Mouse (Mus musculus) layer of hippocampus, adult 9-10 months (tissue): ENCODE measurements around the gene Rif1.
A peak's percentile ranks its signal among the peaks of the same experiment; 100 is the strongest.

Experiments used
- DNase-seq: peaks from one replicate; pipeline ENCODE4 v3.0.0; 2022; ENCODE audit warnings: low spot score

Gene Rif1

GRCm38 (mm10) chr2:52072491-52073140 is at the start of gene Rif1:
Gene Rif1, plus strand, starts transcription at chr2:52072832.
- DNase-seq: peak; percentile 26

- DNase-seq: no peak
Observed at GRCm38 (mm10) chr2:52027061-52027460, 45.6 kb upstream of the Rif1 start.

DNA sequence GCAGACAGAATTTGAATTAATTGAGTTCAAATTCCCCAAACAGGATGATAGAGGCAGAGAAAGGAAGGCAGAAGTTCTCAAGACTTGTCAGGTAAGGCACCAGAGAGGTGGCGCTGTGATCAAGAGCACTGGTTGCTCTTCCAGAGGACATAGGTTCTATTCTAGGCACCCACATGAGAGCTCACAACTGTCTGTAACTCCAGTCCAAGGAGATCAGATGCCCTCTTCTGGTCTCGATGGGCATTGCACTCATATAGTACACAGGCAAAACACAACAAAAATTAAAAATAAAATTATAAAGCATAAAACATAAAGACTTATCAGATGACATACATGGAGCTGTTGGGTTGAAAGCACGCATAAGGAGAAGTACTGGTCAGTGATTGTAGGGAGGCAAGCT is 43.2 kb upstream of the Rif1 start:
- no peak for DNase-seq

- no peak for DNase-seq
Observed at GRCm38 (mm10) chr2:52031491-52031890, 41.1 kb upstream of the Rif1 start.

- no peak for DNase-seq
Observed at GRCm38 (mm10) chr2:52034601-52035000, 38.0 kb upstream of the Rif1 start.

GRCm38 (mm10) chr2:52035144-52035543 is 37.5 kb upstream of the Rif1 start:
- DNase-seq: no peak

- no peak for DNase-seq
Observed at GRCm38 (mm10) chr2:52036929-52037595, 35.6 kb upstream of the Rif1 start.

DNA sequence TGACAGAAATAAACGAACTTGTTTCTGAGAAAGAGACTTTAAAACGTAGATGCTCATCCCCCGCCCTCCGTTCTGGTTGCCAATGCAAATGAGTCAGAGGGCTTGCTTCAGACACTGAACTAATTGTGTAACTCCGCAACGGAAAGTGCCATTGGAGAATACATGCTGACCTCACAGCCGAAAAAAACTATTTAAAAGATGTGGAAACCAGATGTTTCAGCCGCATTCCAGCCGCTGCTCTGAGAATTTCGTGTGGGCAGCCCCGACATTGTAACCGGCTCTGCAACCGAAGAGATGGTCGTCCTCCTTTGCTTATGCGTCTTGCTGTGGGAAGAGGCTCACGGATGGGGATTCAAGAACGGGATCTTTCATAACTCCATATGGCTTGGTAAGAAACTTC is 34.8 kb upstream of the Rif1 start, which contains the start of gene Tnfaip6:
TSS of gene Tnfaip6 (plus strand) at position 128 of the 400 bp plus-strand sequence.
- peak; percentile 22 for DNase-seq

- DNase-seq: no peak
Observed at GRCm38 (mm10) chr2:52038558-52038957, 34.1 kb upstream of the Rif1 start.

DNA sequence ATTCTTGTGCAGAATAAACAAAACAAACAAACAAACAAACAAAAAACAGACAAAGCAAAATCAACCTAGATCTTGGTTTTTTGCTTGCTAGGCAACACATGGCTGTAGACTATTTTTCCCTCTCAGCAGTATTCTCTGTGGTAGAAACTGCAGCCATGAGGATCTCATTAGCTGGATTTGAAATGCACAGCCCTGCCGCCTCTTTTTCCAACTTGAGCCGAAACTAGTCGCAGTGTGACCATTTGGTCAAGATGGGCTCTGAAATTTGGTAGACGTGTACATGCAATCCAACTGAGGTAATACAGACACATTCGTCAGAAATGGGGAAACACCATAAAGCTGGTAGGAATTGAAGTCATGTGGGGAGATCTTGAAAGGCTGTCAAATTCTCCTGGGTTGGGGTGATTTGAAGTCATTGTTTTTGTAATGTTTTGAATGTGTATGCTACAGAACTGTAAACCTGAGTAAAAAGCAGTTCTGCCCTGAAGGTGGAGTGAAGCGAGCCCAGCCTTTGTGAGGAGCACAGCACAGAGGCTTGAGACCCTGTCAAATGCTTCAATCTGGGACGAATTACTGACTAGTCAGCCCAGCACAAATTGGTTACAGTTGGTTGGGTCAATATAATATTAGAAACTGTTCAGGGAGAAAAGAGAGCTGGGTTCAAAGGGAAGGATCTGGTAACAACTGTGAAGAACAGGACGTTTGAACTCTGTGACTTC is 33.4 kb upstream of the Rif1 start:
- DNase-seq: no peak

GRCm38 (mm10) chr2:52042132-52042531 is 30.5 kb upstream of the Rif1 start:
- no peak for DNase-seq

- no peak for DNase-seq
Observed at GRCm38 (mm10) chr2:52042714-52043113, 29.9 kb upstream of the Rif1 start.

DNA sequence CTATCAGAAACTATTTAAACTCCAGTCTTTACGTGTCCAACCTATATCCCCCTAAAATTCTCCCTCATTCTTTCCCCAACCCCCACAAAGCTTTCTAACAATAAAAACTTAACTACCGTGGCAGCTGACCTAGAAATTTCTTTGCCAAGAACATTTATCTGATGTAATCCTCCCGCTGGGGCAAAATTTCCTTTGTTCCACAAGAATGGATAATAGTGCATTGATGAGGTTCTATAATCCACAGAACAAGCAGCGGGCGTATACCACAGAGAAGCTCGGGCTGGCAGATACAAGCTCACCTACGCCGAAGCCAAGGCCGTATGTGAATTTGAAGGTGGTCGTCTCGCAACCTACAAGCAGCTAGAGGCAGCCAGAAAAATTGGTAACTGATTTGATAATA is 29.1 kb upstream of the Rif1 start:
- DNase-seq: no peak

DNA sequence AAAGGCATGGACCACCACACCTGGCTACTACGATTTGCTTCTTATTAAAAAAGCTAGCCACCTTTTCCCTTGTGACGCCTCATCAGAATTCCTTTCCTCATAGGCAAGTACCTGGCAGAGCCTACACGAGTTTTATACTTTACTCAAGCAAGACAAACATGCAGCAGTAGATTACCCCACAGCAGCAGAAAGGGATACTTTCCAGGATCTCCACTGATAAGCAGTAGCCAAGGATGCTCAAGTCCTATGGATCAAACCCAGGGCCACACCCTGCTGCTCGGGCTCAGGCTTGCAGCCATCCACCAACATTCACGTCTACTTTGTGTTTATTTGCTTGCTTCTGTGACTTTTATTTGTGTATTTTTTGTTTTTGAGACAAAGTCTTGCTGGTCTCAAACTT is 26.6 kb upstream of the Rif1 start:
- DNase-seq: no peak

DNA sequence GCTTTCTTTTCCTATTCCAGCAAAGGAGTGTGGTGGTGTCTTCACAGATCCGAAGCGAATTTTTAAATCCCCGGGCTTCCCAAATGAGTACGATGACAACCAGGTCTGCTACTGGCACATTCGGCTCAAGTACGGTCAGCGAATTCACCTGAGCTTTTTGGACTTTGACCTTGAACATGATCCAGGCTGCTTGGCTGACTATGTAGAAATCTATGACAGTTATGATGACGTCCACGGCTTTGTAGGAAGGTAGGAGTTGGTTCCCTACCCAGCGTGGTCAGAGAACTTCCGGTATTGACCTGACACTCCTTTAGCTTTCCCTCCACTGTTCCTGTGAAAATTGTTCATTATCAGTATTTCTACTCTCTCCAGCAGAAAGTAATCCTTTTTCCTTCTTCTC is 21.8 kb upstream of the Rif1 start:
- no peak for DNase-seq

DNA sequence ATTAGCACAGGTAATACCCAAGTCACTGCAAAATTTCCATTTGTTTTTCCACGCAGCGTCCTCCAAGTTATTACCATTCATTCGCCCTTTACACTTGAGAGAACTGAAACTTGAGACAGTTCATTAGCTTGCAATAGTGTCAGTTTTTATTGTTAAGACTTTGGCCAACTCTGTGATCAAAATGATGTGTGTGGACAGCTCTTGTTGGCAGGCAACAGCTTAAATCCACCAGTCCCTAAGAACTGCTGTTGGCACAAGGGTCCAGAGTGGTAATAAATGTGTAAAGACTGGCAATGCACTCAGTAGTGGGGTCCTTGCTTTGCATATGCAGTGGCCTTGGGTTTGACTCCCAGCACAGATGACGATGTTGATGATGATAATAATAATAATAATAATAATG is 20.3 kb upstream of the Rif1 start:
- no peak for DNase-seq

DNA sequence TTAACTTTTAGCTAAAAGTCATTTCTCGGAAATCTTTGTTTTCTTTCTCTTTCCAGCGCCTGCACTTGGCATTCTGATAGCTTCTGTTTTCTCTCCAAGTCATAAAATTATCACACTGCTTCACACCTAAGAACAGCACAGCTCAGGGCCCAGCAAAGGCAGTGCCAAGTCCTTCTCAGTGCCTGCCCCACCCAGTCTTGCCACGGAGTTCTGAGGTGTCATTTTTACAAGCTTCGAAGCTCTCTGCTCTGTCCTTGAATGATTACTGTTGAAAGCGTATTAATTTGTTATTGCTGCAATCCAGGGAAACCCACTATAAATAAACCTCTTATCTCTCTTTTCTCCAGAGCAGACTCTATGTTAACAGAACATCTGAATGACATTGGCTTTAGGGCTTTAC is 19.1 kb upstream of the Rif1 start:
- DNase-seq: no peak

DNA sequence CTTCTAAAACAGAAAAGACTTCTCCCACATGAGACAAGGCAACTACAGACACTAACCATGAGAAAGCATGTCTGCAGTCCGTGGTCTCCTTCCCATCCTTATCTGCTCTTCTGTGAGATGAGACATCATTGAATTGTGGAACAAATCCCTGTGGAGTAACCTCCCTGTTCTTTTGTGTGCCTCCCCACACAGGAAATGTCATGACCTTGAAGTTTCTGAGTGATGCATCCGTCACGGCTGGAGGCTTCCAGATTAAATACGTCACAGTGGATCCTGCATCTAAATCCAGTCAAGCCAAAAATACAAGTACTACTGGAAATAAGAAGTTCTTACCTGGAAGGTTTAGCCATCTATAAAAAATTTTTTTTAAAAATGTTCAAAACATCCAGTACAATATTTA is 17.0 kb upstream of the Rif1 start:
- no peak for DNase-seq

- DNase-seq: no peak
Observed at GRCm38 (mm10) chr2:52057099-52057498, 15.5 kb upstream of the Rif1 start.

DNA sequence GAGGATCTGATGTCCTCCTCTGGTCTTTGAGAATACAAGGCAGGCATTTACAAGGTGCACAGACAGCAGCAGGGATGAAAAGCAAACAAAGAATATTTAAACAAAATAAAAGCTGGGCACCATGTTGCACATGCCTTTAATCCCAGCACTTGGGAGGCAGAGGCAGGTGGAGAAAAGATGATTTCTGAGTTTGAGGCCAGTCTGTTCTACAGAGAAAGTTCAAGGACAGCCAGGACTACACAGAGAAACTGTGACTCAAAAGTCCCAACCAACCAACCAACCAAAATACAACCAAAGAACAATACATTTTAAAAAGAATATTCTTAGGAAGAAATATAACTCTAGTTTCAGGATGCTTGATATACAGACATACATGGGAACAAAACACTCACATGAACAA is 15.0 kb upstream of the Rif1 start:
- no peak for DNase-seq

DNA sequence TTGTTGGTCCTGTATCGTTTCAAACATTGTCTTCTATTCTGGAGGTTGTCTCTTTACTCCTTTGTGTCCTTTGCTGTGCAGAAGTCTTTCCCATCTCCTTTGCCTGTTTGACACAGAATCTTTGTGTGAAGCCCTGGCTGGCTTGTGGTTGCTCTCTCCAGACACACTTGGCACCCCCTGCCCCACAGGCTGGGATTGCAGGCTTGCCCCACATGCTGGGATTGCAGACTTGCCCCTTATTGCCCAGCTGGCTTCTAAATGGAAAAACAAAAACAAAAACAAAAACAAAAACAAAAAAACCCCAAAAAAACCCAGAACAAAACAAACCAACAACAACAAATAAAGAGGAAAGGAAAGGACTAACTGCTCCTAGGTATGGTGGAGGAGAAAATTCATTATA is 4.0 kb upstream of the Rif1 start:
- no peak for DNase-seq

DNA sequence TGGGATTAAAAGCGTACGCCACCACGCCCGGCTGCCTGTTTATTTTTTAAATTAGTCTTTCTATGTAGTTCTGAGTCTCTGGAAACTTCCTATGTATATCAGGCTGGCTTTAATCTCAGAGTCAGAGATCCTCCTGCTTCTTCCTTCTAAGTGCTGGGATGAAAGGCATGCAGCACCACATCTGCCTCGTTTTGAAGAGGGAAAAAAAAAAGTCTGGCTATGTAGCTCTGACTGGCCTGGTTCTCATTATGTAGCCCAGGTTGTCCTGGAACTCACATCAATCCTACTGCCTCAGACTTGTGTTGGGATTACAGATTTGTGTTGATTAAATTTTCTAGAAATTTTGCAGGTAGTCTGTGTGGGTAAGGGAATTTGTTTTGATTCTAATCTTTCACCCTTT is 1.8 kb upstream of the Rif1 start:
- DNase-seq: no peak

DNA sequence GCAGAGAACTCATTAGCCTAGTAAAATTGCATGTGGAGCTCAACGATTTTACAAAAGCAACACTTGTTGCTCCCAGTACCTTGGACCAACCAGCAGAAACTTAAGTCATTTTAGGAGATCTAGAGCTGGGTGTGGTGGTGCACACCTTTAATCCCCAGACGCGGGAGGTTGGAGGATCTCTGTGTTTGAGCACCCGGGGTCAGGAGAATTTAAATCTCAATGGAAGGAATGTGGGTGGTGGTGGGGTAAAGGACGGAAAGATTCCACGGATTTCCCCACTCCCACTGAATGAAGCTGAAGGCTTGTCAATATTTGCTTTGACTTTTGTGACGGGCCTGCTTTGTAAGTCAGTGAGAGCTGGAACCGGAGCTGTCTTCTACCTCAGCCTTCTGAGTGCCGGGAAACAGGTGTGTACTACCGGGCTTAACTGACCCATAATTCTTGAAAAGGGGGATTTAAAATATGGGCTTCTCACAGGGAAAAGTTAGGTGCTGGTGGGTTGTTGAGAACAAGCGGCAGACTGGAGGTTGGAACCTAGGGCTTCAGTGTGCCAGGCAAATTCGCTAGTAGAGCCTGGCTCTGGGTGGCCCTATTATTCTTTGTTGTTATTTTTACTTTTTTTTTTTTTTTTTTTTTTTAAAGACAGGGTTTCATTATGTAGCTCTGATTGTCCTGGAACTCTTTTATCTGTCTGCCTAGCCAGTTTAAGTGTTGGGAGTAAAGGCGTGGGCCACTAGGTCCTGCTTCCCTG is 1.2 kb upstream of the Rif1 start:
- DNase-seq: no peak
